Mouse (Mus musculus): ENCODE data around the gene Akt2.

The Akt2 gene

DNA sequence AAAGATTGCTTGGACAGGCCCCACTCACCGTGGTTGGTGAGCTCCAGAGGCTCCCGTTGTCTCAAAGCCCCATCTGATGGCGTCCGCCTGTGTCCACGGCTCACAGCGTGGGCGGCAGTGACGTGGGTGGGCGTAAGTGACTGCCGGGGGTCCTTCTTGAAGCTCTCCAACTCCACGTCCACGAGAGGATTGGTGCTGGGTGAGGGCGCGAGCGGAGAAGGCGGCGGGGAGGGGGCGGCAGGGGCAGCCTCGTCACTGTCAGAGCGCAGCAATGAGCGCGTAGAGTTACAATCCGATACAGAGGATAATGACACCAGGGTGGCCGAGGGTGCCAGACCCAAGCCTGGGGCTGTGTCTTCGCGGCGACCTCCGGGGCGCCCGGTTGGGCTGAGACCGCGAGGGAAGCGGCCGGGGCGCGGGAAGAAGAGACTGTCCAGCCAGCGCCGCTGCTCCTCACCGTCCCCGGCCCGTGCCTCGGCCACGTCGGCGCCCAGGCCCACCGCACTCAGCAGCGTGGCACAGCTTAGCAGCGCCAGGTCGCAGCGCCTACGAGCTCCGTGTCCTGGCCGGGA is 66.6 kb downstream of the Akt2 start:
- DNase-seq (ENCODE audit: low read depth, low spot score) = no peak

DNA sequence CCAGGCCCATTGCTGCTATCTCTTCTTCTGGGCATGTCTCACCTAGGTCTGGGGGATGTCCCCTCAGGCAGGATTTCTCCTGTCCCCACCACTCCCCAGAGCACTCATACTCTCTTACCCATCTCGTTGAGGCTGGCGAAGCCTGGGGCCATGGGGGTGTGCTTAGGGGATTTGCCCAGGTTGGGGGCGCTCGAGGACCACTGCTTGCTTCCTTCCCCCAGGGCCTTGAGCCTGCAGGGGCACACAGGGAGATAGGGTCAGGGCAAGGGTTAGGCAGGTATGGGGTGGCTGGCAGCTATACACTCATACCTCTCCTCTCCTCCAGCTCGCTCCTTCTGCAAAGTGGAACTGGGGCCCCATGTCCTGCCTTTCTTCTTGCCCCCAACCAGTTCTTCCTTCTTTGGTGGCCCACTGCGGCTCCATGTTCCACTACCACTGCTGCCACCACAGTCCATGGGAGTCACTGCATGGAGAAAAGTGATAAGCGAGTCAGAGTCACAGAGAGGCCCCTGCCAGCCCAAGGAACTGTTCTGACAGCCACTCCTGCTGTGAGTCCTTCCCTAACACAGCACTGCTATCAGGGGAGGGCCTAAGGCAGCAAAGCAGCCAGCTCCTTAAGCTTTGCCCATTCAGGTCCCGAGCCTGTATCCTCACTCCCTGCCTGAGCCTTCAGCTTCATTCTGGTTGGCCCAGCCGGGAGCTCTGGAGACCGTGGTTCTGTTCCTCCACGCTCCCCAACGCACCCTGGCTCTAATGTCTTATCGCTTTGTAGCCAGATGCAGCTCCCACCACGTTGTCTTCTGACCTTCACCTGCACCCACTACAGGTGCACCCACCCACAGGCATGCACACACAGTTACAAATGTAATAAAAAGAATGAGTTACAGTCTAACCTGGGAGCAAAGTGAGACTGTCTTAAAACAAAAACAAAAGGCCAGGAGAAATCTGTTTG is 67.6 kb downstream of the Akt2 start:
- no peak for DNase-seq (ENCODE audit: low read depth, low spot score)

DNA sequence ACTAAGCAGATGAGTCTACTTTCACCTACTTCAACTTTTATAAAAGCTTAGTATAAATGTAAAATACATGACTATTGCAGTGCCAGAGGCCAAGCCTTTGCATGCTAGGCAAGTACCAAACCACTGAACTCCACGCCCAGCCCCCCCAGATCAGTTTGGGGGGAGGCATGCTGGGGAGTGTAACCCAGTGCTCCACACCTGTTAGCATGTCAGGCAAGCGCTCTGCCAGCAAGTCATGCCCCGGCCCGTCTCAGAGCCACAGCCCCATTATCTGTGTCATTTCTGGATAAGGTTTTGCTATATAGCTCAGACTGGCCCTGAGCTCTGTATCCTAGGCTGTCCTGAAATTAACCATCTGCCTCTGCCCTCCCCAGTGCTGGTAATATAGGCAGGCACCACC is 70.7 kb downstream of the Akt2 start:
- DNase-seq (ENCODE audit: low read depth, low spot score) = no peak

DNA sequence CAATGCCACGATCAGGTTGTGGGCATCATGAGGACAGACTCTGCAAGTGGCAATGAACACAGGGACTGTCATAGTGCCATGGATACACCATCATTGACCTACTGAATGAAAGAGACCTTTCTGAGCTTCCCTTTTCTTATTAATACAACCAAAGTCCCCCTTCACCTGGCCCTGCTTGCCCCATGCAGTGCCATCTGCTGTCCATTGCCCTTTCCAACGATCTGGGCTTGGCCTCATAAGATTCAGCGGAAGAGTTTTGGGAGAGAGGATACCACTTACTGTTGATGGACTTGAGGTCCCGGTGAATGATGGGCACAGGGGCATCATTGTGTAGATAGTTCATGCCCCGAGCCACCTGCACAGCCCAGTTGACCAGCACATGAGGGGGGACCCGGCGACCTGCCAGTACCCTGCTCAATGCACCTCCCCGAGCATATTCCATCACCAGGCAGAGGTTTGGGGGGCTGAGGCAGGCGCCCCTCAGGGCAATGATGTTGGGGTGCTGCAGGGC is 81.8 kb downstream of the Akt2 start:
- no peak for DNase-seq (ENCODE audit: low read depth, low spot score)

DNA sequence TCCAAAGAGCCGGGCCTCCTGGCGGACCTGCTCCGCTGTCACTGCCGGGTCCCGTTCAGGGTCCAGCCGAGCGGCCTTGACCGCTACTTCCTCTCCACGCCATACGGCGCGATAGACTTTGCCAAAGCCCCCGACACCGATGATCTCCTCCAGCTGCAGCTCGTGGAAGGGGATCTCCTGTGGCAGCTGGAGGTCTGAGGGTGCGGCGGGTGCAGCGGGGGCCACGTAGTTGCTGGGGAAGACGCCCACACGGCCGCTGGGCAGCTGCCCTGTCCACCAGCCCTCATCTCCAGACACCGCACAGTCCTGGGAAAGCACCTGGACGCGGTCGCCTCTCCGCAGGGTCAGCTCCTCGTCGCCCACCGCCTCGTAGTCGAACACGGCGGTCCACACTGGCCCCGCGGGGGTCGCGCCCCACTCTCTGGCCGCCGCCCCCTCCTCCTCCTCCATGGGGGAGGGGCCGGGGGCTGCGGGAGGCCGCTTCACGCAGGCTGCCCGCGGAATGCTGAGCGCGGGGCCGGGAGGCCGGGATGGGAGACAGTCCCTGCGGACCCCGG is 82.3 kb downstream of the Akt2 start:
- DNase-seq (ENCODE audit: low read depth, low spot score) = no peak

DNA sequence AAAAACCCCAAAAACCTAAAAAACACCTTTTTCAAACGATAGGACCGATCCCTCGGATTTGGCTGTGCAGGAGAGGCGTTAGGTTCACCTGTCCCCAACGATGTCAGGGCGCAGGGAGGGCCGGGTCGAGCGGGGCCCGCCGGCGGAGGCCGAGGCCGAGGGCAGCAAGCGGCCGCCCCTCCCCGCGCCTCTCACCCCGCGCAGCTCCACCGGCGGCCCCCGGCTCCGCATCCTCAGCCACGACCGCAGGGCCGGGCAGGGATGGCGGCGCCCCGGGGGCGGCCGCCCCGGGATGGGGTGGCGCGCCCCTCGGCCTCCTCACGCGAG is 82.8 kb downstream of the Akt2 start:
- DNase-seq (ENCODE audit: low read depth, low spot score) = no peak

DNA sequence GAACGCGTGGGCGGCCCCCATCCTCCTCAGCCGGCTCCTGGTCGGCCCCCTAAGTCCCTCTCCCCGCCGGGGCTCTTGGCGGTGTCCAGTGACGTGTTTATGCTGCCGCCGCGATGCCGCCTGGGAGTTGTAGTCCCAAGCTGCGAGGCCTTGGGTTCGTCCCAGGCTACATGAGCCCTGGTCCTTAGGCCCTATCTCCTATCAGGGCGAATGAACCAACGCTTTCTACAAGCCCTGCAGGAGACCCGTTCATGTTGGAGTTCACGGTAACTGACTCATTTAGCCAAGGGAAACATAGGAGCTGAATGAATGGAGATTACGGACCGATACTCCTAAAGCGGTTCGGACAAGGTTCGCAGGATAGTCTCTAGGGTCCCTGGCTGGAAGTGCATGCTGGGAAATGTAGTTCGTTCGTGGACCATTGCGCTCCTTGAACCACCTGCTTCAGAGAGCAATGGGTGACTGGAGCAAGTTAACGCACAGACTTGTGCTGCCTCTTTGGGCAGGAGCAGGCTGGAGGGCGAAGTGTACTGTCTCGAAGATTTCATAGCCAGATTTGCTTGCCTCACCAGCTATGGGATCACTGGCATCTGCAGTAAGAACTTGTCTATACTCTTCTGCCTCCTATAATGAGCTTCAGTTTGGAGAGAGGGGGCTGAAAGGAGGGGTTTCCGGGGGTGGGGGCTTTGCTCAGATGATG is 83.3 kb downstream of the Akt2 start, which contains the start of gene Map3k10:
Gene Map3k10 (minus strand): TSS at position 77 of the 700 bp plus-strand sequence.
- DNase-seq (ENCODE audit: low read depth, low spot score) = peak; percentile 88

DNA sequence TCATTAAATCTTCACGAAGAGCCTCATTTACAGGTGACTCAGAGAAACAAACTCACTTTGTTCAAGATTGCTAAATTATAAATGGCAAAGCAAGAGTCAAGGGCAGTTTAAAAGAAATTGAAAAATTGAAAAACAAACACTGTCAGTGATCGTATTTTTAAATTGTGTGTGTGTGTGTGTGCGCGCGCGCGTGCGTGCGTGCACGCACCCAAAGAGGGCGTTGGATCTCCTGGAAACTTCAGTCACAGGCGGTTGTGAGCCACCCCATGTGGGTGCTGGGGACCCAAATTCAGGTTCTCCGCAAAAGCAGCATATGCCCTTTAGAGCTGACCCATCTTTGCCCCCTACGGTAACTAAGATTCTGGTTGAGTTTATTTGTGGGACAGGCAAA is 83.9 kb downstream of the Akt2 start:
- no peak for DNase-seq (ENCODE audit: low read depth, low spot score)

DNA sequence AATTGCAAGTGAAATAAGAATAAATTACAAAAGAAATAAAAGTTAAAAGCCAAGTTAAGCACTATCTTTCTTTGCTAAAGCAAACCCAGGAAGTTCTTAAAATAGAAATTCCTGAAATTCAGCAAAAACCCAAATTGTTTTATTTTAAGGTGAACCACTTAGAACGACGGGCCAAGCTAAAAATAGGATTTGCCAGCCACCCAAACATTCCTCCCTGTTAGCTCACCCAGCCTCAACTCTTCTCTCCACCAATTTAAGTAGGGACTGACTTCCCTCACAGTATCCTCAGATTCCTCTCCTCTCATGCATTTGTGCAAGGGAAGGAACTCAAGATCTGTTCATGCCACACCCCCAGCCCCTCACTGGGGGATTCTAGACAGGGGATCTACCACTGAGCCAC is 91.9 kb downstream of the Akt2 start:
- DNase-seq (ENCODE audit: low read depth, low spot score) = peak; percentile 39

DNA sequence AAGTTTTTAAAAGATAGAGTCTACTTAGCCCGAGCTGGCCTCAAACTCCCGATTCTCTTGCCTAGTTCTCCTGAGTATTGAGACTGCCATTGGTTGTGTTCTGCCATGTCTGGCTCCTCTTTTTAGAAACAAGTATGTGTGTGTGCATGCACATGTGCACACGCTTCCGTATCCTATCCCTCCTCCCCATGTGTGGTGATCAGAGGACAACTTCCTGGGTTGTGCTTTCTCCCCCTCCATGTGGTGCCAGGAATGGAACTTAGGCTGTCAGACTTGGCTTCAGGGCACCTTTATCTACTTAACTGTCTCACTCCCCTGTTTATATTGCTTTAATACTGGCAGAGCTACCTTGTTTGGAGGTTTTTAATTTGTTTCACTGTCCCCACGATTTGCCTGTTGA is 93.9 kb downstream of the Akt2 start:
- DNase-seq (ENCODE audit: low read depth, low spot score) = peak; percentile 51

DNA sequence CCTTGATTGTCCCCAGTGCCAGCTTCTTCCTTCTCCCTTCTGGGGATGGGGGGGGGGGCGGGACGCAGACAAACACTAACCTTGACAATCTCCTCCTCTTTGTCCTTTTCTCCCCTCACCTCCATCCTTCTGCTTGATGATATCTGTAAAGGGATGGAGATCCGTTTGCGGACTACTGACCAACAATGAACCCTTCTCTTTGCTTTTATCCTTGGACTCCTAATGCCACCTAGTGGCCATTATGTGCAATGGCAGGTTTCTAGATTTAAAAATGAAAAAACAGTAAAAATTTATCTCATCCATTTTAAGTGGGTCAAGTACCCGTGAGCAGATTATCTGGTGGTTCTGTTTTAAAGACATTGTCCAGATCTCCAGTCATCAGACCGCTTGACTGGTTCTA is 94.3 kb downstream of the Akt2 start:
- peak; percentile 68 for DNase-seq (ENCODE audit: low read depth, low spot score)

DNA sequence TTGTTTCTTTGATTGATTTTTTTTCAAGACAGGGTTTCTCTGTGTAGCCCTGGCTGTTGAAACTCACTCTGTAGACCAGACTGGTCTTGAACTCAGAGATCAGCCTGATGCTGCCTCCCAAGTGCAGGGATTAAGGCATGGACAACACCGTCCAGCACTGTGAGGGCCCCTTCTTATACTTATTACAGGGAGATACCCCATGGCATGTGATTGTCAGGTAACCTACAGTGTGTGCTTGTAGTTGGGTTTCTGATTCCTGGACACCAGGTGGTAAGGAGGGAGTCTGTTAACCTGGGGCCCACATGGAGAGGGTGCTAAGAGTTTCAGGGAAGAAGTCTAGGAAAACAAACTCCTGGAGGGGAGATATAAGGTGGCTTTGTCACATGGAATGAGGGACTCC is 95.7 kb downstream of the Akt2 start:
- DNase-seq (ENCODE audit: low read depth, low spot score) = no peak

DNA sequence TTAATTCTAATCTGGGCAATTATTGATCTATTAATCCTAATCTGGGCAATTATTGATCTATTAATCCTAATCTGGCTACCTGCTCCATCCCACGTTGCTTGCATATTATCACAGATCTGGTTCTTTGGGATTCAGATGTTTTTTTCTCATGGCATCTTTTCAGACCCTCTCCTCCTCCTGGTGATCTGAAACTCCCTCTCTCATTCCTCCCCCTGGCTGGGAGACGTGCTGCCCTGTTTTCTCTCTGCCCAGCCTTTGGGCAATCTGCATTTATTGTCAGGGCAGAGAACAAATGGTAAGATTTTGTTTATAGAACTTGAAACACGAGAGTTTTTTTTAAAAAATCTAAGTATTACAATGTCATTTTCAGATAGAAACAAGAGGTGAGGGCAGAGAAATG is 96.5 kb downstream of the Akt2 start:
- no peak for DNase-seq (ENCODE audit: low read depth, low spot score)

DNA sequence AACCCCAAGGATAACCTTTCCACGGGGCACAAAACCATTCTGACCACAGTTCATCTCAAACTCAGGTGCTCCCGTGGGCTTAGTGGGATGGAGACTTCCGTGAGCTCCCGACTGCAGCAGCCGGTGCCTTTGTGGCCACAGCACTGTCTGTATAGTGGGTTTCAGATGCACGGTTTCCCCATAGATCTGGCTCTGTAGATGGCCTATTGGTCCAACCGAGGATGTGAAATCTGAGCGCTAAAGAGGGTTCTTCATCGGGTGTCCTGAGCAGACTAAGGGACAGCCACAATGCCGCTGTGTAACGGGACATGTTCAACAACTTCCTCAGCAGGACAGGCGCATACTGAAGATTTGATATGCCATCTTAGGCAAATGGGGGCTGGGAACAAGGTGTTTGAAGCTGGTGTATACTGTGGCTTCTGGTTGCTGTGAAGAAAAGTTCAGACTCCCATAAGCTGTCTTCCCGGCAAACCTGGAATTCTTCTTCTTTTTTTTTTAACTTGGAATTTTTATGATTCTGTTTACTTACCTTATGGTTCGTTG is 97.0 kb downstream of the Akt2 start:
- no peak for DNase-seq (ENCODE audit: low read depth, low spot score)

DNA sequence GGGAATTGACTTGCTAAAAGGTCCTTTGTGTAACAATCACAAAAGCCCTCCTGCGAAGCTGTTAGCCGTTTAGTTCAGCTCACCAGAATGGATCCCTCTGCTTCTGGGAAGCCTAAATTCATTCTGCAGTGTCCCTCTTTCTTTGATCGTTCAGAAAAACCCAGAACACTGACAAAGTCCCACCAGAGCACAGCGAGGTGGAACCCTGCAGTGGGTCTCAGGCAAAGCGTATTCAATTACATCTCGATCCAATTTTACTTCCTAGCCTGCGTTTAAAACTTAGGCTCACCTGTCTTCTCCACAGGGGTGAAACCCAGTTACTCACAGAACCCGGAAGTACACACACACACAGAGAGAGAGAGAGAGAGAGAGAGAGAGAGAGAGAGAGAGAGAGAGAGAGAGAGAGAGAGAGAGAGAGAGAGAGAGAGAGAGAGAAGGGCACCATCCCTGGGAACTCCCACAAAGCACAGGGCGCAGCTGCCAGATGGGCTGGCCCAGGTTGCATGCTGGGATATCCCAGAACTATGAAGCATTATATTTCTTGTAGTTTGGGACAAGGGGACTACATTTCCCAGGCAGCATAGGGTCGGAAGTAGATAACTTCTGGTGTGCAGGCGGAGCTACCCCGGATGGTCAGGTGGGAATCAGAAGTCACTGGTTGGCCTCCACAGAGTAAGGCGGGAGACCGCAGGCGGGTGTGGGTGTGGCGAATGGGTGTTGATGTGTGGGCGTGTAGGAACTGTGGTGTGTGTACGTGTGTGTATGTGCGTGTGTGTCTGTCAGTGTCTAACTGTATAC is 97.7 kb downstream of the Akt2 start, which contains the start of gene Zfp607b:
Gene Zfp607b (plus strand): TSS at position 526 of the 798 bp plus-strand sequence.
- DNase-seq (ENCODE audit: low read depth, low spot score) = peak; percentile 97

Data from 3T3-L1 (cell line).